Mouse (Mus musculus) urinary bladder, postnatal 25 days (tissue): Measurements from ENCODE around the gene Sqstm1.

Source experiments
- DNase-seq: peaks from one replicate; pipeline ENCODE4 v3.0.0; 2022; ENCODE audit warnings: low spot score

Gene Sqstm1

DNA sequence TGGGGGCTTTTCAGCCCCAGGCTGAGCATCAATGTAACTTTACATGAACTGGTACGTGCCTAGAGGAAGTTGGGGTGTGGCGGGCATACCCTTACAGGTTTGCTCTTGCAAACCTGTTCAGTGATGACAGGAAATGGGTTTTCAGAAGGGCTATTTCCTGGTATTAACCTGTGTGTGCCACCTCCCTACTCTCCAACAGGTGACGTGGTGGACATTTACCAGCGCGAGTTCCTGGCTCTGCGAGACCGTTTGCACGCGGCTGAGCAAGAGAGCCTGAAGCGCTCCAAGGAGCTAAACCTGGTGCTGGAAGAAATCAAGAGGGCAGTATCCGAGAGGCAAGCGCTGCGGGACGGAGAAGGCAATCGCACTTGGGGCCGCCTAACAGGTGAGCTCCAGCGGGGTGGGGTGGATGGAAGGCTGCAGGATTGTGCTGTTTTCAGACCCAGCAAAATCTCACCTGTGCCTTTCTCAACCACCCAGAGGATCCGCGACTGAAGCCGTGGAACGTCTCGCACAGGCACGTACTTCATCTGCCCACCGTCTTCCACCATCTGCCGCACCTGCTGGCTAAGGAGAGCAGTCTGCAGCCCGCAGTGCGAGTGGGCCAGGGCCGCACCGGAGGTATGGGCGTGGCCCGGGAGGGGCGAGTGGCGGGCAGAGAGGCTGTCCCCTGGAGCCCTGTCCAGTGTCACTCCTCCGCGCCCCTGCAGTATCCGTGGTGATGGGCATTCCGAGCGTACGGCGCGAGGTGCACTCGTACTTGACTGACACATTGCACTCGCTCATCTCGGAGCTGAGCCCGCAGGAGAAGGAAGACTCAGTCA is 20.1 kb upstream of the Sqstm1 start:
- DNase-seq = no peak

DNA sequence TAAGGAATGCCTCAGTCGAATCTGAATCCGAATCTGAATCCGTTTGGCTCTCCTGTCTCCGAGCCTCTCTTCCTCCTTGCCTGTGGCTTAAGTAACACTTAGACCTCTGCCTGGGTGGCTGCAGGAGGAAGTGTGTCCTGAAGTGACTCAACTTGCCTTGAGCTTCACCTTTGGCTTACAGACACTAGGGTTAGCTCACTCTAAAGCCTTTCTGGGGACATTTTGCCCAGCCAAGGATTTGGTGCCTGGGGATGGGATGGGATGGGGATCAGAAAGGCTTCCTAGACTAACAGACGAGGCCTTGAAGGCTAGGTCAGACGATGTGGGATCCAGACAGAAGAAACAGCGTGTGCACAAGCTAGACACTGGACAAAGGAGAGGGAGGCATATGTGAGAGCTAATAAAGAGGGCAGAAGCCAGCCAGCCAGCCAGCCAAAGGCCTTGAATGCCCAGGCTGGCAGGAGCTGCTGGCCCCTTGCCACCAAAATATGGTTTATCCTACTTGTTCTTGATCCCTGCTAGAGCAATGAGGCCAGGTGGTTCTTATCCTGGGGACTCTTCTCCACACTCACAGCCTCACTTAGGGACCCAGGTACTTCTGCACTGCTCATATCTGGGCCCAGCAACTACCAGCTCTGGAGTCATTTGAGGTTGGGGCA is 18.8 kb upstream of the Sqstm1 start:
- no peak for DNase-seq

DNA sequence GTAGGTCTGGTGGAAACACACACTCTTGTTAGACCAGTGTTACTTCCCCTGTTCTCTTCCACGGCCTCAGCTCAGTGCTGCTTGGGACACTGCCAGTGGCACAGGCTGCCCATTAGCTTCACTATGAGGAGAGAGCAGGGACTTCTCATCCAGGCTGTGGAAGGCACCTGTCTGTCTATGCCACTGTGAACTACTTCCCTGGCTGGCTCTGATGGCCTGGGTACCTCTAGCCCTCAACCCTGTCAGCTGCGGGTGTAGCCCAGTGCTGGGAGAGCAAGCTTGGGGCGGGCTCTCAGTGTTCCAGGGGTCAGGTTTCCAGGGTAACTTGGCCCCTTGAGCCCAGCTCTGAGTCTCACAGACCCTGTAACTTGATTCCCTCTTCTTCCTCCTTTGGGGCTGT is 18.1 kb upstream of the Sqstm1 start:
- no peak for DNase-seq

DNA sequence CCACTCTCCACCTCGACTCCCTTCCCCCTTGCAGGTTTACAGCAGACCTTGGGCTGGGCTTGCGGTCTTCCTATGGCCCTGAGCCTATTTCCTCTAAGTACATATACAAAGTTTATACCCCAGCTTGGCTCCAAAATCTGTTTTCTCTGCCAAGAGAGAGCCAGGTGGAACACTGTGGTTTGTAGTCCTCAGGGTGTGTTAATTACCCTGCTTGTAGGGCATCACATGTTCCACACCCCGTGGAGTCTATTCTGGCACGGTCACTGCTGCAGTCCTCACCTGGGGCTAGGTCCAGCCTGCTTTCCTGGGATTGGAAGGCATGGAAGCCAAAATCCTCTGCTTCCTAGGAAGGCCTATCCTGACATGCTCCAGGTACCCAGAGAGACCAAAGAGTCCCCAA is 17.1 kb upstream of the Sqstm1 start:
- DNase-seq = no peak

DNA sequence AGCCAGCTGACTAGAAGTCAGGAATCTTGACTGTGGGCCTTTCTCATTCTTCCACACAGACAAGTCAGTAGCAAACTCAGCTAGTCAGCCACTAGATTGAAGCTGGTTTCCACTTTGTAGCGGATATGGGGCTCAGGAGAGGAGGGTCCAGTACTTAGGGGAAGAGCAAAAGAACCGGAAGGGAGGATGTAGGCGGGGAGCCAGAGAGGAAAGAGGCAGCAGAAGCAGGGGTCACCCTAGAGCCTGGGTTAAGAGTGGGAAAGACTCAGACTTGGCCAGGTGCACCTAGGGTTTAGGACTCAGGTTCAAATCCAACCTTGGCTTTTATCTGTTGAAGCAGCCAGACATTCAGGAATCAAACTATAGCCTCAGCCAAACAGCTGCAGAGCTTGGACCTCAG is 16.6 kb upstream of the Sqstm1 start:
- DNase-seq = no peak

DNA sequence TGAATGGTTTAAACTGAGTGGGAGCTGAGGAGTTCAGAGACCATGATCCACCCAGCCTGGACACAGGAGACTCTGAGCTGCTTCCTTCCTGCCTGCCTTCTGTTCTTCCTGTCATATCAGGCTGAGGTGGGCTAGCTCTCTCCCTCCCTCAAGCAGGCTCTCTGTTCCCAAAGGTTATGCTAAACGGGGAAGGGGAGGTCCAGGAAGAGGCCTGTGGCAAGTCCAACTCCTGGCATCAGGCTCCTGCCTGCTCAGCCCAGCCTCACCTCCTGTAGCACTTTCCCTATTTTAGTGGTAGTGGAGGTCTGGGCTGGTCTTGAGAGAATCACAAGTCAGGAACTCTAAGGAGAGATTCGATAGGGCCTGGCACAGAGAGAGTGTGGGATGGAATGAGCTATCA is 15.8 kb upstream of the Sqstm1 start:
- no peak for DNase-seq

DNA sequence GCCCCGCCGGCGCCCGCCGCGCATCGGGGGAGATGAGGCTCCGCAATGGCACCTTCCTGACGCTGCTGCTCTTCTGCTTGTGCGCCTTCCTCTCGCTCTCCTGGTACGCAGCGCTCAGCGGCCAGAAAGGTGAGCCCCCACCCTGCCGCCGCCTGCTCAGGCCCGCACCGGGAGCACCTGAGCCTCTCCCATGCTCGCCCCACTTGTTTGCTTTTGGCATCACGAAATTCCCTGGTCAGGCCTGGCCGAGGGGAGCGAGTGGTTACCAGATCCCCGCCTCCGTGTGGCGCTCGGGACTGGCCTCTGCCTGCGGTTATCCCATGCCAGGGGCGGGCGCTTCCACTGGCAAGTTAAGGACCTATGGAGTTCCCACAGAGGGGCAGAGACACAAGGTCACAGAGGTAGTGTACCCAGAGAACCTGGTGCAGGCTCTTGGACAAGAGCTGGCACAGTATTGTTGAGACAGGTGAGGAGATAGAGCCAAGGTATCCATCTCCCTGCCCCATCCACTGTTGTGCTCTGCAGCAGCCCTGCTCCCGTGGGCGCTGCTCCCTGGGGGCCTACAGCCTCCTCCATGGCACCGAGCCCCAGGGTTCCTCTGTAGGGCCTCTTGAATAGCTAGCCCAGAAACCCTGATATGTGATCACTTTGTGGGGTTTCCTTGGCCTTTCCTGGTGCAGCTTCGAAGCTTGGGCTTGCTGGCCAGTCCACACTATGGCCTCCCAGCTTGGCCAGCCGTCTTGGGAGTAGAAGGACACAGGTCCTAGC is 15.2 kb upstream of the Sqstm1 start:
- DNase-seq = peak; percentile 49

DNA sequence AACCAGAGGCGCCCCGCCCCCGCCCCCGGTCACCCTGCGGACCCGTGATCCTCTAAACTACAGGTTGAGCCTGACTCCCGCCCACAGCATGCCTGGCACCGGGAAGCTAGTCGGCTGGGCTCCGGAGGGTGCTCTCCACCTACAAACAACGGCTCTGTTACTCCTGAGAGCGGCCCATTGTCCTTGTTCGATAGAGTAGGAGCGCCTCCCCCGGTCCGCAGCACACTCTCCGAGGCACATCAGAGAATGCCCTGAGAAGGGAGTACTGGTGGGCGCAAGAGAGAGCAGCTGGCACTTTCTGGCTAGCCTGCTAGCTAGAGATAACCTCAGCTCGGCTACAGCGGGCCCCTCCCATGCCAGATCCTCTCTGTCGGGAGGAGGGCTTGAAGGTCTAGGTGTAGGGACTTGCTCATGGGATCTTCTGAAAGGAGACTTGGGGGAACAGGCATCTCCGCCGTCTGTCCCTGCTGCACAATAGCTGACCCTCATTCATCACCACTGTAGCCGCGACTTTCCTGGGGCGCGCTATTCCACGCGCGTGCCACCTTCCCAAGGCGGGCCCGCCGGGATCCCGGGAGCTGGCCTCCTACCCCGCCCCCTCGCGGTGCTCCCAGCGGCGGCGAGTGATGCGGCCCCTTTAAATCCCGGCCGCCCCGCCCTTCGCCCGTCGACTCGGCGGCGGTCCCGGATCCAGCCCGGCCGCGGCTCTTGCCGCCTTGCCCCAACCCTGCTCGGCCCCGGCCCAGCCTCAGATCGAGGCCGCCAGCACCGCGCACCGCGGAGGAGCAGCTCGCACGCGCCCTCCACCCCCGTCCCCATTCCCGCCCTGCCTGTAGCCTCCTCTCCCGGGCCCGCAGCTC is 14.3 kb upstream of the Sqstm1 start:
- peak; percentile 87 for DNase-seq

DNA sequence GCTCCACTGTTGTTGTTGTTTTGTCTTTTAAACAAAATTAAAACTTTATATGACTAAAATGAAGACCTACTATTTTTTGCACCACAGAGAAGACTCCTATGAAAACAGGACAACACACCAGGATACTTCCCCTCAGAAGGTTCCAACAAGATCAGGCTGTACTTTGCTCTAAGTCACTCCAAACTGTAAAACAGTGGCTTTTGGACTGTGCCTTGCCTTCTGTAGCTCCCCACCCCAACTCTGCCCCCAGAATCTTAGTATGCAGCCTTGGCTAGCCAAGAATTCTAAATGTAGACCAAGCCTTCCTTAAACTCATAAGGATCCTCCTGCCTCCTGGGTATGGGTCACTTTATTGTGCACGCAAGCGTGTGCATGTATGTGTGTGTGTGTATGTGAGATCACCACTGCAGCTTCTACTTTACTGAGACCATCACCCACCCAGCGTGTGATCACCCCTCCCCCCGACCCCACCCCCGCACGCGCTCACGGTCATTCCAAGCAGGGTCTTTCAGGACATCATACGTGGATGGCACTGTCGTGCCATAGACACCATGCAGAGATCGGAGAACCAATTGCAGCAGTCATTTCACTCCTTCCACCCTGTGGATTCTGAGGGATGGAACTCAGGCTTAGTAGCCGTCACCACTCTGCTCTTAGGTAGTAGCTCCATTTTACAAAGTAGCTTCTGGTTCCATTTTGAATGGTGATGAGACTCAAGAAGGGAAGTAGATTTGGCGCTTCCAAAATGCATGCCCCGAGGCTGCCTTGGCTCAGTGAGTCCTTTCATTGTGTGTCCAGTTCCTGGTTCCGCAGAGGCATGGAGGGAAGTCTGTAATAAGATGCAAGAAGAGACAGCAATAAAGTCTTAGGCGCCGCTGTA is 13.4 kb upstream of the Sqstm1 start:
- DNase-seq = no peak

DNA sequence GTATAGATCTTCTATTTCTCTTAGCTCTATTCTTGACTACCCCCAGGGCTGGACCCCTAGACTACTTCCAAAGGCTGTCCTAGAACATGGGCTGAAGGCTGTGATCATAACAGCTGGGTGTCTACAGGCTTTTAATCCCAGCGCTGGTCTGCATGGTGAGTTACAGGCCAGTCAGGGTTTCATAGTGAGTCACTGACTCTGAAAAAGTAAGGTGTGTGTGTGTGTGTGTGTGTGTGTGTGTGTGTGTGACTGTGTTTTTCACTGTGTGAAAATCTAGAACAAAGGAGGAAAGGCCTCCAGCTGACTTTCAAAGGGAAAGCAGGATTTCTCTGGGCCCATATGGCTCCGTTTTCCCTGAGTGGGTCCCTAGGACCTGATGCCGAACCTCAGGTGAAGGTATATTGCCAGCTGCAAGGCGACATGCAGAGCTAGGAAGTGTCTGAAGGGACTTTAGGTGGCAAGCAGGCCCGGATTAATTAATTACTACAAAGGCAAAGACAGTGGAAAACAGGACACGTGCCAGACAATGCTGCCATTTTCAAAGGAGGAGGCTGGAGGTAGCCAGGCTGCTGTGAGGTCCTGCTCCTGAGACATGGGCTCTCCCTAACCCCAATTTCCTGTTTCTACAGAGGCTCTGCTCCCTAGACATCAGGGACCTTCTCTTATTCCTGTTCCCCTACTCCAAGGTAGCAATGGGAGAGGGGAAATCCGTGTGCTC is 12.1 kb upstream of the Sqstm1 start:
- DNase-seq = no peak

DNA sequence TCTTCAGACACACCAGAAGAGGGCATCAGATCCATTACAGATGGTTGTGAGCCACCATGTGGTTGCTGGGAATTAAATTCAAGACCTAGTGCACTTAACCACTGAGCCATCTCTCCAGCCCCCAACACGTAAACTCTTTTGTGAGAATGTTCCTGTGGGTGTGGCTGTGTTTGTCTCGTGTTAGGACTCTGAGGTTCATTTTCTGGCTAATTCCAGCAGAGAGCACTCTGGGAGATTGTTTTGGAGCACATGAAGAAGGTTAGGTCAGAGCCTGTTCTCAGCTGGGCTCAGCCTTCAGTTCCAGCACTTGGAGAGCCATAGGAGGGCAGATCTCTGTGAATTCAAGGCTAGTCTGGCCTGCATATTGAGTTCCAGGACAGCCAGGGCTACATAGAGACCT is 9.2 kb upstream of the Sqstm1 start:
- no peak for DNase-seq

DNA sequence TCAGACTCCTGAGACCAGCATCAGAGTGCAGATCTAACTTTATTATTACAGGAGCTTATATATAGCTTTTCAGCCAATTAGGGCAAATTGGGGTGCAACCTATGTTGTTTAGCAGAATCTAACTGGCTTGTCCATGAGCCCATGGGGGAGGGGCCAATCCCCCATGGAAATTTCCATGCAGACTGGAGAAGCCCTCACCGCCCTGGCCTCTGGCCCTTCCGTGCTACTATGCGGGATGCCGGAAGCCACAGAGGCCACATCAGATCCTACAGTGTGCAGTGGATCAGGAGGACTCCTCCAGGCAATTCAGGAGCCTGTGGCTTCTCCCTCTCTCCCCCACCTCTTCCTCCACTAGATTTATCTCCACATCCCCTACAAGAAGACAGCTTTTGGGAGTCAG is 7.2 kb upstream of the Sqstm1 start:
- no peak for DNase-seq

DNA sequence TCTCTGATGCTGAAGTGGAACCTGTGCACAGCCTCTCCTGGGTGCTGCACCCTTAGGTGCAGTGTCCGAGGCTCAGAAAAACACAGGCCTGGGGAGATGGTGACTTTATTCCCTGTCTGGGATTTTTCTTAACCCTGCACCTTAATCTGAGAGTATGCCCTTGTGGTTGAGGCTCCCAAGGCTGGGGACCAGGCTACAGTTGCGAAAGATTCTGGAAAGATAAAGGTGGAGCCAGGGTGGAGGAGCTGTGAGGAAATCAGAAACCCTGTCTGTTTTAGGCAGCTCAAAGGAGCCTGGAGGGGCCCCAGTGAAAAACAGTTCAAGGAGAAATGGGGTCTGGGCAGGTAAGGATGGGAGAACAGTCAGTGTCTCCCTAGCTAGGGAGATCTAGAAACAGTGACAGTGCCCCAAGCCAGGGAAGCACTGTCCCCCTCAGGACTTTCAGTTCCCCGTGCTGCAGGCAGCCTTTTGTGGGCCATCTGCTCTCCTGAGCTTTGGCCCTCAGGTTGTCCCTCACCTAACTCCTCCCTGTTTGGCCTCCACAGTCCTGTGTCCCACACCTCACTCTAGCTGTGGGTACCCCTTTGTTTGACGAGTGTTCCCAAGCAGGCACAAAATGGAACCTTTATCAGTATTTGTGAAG is 6.2 kb upstream of the Sqstm1 start:
- no peak for DNase-seq

DNA sequence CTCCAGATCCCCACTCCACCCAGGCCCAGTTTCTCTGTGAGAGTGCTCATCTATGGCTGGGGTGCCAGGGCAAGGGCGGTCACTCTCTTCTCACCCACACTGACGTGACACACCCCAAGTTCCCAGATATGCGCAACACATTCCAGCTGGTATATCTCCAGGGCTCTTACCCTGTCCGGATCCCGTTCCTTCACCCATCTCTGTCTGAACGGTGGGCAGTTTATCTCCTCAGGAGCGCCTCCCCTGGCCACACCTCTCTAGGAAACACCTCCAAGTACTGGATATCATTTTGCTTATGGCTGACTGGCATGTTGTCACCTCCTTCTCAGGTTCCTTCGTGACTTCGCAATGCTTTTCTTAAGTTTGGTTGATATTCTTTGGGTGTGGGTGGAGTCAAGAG is 5.0 kb upstream of the Sqstm1 start:
- DNase-seq = no peak

DNA sequence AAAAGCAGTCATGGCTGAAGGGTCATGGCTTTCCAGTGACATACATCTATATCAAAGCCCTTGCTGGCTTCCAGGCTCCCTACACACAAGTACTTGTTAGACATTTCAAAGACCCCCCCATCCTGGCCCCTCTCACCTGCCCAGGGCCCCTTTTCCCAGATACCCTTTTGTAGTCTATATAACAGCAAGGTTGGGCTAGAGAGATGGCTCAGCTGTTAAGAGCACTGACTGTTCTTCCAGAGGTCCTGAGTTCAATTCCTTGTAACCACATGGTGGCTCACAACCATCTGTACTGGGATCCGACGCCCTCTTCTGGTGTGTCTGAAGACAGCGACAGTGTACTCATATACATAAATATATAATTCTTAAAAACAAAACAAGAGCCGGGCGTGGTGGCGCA is 4.0 kb upstream of the Sqstm1 start:
- DNase-seq = no peak

DNA sequence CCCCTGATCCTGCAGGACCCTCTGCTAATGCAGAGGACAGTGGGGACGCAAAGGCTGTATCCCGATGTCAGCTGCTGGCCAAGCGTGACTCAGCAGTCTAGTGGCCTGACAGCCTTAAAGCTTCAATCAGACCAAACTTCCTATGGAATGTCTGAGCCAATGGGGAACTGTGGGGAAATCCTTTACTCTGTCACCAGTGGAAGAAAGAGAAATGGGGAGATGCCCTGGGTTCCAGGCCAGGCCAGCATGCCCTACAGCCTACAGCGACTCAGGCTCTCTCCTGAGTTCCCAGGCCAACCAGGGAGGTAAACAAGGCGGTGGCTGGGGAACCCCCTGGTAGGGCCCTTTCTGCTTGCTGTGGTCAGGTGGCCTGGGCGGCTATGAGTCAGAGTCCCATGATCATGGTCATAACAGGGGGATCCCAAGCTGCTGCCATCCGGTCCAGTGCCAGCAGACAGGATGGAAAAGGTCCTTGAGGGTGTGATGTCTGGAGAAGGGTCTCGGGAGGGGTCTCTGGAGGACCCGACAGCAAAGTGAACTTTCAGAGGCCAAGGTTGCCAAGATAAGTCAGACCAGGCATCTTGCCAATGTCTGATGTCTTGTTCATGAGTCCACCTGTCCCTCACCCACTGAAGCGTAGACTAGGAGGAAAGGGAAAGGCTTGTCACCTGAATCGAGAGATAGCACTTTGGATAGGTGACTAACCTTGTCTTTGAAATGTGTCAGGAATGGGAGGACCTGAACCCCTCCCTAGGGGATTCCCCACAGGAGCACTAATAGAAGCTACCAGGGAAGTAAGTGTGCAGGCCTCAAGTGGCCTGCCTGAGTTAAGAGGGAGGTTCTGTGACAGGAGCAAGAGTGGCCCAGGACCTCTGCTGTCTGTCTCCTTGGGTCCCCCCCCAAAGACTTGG is 2.5 kb upstream of the Sqstm1 start:
- DNase-seq = peak; percentile 62

DNA sequence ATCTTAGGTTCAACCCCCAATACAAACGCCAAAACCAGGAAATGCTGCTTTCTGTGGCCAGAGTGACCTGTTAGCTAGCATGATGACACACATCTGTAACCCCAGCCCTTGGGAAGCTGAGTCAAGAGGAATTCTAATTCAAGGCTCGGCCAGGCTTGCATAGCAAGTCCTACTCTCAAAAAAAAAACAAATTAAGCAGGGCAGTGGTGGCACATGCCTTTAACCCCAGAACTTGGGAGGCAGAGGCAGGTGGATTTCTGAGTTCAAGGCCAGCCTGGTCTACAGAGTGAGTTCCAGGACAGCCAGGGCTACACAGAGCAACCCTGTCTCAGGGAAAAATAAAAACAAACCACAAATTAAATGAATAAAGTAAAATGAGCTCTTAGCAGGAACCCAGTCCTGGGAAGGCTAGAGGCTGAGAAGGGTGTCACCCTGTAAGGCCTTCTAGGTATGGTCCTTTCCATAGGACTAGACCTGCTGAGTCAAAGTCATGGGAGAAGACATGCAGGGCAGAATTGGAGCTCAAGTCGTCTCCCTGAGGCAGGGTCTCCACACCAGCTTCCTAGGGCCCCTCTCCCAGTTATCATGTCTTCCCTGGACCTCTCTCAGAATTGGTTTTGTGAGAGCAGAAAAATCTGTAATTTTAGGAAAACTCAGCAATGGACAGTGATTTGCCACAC is 1.6 kb upstream of the Sqstm1 start:
- DNase-seq = no peak
